Mouse (Mus musculus): ENCODE results near the gene Sorbs1.

- TF ChIP-seq CTCF (IDR thresholded peaks at IDR 0.05; ENCODE audit: low read depth, low read length) (no peak), POLR2A (IDR thresholded peaks at IDR 0.05; ENCODE audit: borderline replicate concordance, low read depth, low read length) (no peak)
These were observed 58.3 kb downstream of the Sorbs1 start for GRCm38 (mm10) chr19:40455248-40455647.

Measured in bone marrow macrophage, adult 2 months (primary cell).